Mouse (Mus musculus) G1E (cell line): Measurements from ENCODE around the gene Dlx3. TPM values are rescaled to one million over a fixed set of nuclear protein-coding genes. Genes with fewer than 3 reads are reported as not detected.

ENCODE experiments used
- ATAC-seq: 2 replicates; pipeline ENCODE4 v1.8.0; 2016; ENCODE audit warnings: mild to moderate bottlenecking; ENCODE audit not compliant: insufficient number of reproducible peaks, poor library complexity, low FRiP score, severe bottlenecking; ENCODE audit errors: extremely low read depth
- DNase-seq: peaks from one replicate; pipeline ENCODE4 v3.0.0; 2012; ENCODE audit warnings: low spot score
- H3K27me3 ChIP-seq: 2 replicates; pipeline ENCODE4 v1.6.1; 2012; ENCODE audit warnings: mild to moderate bottlenecking, low read length, inconsistent platforms; ENCODE audit not compliant: insufficient read depth
- H3K36me3 ChIP-seq: replicated peaks from 2 replicates; pipeline ENCODE3; 2012; ENCODE audit warnings: mild to moderate bottlenecking, inconsistent platforms
- H3K4me1 ChIP-seq: 2 replicates; pipeline ENCODE4 v1.6.1; 2012; ENCODE audit warnings: low read depth, low read length, inconsistent platforms, mixed read lengths; ENCODE audit not compliant: insufficient read depth
- H3K4me3 ChIP-seq: 2 replicates; pipeline ENCODE4 v1.5.1; 2012; ENCODE audit warnings: low read depth, mild to moderate bottlenecking, inconsistent platforms, low read length, moderate library complexity, mixed read lengths
- H3K9me3 ChIP-seq: replicated peaks from 2 replicates; pipeline ENCODE4 v1.6.1; 2012; ENCODE audit warnings: inconsistent platforms
- CTCF ChIP-seq: IDR thresholded peaks from 2 replicates; pipeline ENCODE4 v1.5.1; 2012; ENCODE audit warnings: low read depth, low read length, inconsistent platforms, mixed read lengths
- GATA1 ChIP-seq: IDR thresholded peaks from 2 replicates; pipeline ENCODE4 v1.6.1; 2012; ENCODE audit warnings: borderline replicate concordance, low read length, inconsistent platforms, mixed read lengths
- GATA2 ChIP-seq: IDR thresholded peaks from 2 replicates; pipeline ENCODE4 v1.6.1; 2012; ENCODE audit warnings: low read depth, low read length, inconsistent platforms, borderline replicate concordance
- POLR2AphosphoS5 ChIP-seq: IDR thresholded peaks from 2 replicates; pipeline ENCODE4 v1.6.1; 2012; ENCODE audit warnings: low read depth, low read length, inconsistent platforms; ENCODE audit not compliant: insufficient replicate concordance
- TAL1 ChIP-seq: conservative IDR thresholded peaks from 2 replicates; pipeline ENCODE4 v1.6.1; 2012; ENCODE audit warnings: low read depth, low read length, inconsistent platforms, mixed read lengths
- polyA plus RNA-seq: library from polyadenylated mRNA; stranded (reverse); fragments of >175 nt; gene quantifications from 2 replicates; pipeline ENCODE4 v1.2.3, GENCODE M21; 2012
- total RNA-seq, 2 experiments: library from RNA; stranded (forward) in 1 of 2; stranded (reverse) in 1 of 2; fragments of 200-1000 nt in 1 of 2; fragments of >200 nt in 1 of 2; fragmentation: Nextera tagmentation in 1 of 2; gene quantifications; 2 replicates each; pipeline ENCODE4 v1.2.3; 2014 to 2017

Dlx3 gene
- total and polyA plus RNA-seq, 3 experiments = 0.11 TPM; not detected in 2

- Histone ChIP-seq H3K4me3 (no peak overlapping the region), H3K4me1 (no peaks in the 10 kb centered on the region), H3K9me3 (no peaks in the 10 kb centered on the region), H3K27me3 (peaks cover 10% of the 10 kb centered on the region; the same call in 1 of the 2 replicates), H3K36me3 (no peaks in the 10 kb centered on the region)
- TF ChIP-seq TAL1 = no peak
- TF ChIP-seq POLR2AphosphoS5 = no peak
- no peak for TF ChIP-seq CTCF
- TF ChIP-seq GATA1 = no peak
- TF ChIP-seq GATA2 = no peak
- ATAC-seq (no peak), DNase-seq (no peak)
Measured at GRCm38 (mm10) chr11:95133321-95133720, 13.4 kb downstream of the Dlx3 start.

DNA sequence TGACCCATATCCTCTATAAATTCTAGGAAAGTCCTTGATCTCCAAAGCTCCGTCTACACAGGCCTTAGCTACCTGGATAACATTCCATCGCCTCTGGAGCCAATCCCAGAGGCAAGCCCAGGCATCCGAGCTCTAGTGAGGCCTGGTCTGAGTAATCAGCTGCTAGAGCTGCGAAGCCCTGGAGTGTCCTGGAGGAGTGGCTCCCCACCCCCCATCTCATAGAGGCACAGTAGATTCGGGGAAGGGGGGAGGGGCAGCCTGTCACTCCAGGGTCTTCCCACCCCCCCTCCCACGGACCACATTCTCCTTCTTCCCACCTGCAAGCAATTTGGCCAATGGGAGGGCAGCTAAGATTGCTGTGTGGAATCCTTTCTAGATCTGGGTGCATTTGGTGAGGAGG, 17.4 kb downstream of the Dlx3 start:
- TF ChIP-seq GATA2 (no peak), POLR2AphosphoS5 (no peak), TAL1 (no peak), CTCF (no peak), GATA1 (no peak)
- DNase-seq = no peak
- Histone ChIP-seq H3K27me3 (peaks cover 24% of the 10 kb centered on the region), H3K9me3 (no peaks in the 10 kb centered on the region), H3K36me3 (no peaks in the 10 kb centered on the region), H3K4me1 (no peaks in the 10 kb centered on the region), H3K4me3 (no peak overlapping the region)
- no peak for ATAC-seq

DNA sequence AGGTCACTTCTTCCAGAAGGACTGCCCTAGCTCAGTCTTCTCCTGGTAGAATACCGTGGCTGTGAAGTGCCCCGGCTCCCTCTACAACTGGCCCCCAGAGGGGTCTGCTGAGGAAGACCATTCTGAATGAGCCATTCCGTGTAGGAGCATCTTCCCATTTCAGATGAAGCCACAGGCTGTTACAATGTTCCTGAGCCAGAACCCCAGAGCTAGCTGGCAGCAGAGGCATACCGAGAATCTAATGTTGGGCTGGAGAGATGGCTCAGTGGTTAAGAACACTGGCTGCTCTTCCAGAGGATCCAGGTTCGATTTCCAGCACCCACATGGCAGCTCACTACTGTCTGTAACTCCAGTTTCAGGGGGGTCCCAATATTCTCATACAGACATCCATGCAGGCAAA, 20.0 kb downstream of the Dlx3 start:
- H3K27me3 ChIP-seq = peaks cover 31% of the 10 kb centered on the region

GRCm38 (mm10) chr11:95142258-95142657, 22.3 kb downstream of the Dlx3 start:
- ATAC-seq (no peak), DNase-seq (no peak)
- TF ChIP-seq GATA1 (no peak), TAL1 (no peak), CTCF (no peak), POLR2AphosphoS5 (no peak), GATA2 (no peak)
- H3K4me1 ChIP-seq = no peaks in the 10 kb centered on the region; the same call in 1 of the 2 replicates
- peaks cover 44% of the 10 kb centered on the region for H3K27me3 ChIP-seq
- H3K4me3 ChIP-seq = no peak overlapping the region
- H3K36me3 ChIP-seq = no peaks in the 10 kb centered on the region
- H3K9me3 ChIP-seq = no peaks in the 10 kb centered on the region

More for the DNA sequence above, 20.0 kb downstream of the Dlx3 start:
- Histone ChIP-seq H3K9me3 (no peaks in the 10 kb centered on the region), H3K4me3 (no peak overlapping the region), H3K36me3 (no peaks in the 10 kb centered on the region), H3K4me1 (no peaks in the 10 kb centered on the region)
- no peak for ATAC-seq
- TF ChIP-seq CTCF = no peak
- no peak for TF ChIP-seq GATA1
- TF ChIP-seq TAL1 = no peak
- TF ChIP-seq GATA2 = no peak
- TF ChIP-seq POLR2AphosphoS5 = no peak
- DNase-seq = no peak

- H3K36me3 ChIP-seq = no peaks in the 10 kb centered on the region
- H3K27me3 ChIP-seq = peaks cover 44% of the 10 kb centered on the region
- no peak overlapping the region for H3K4me3 ChIP-seq
- TF ChIP-seq TAL1 = no peak
- TF ChIP-seq GATA2 = no peak
- no peak for TF ChIP-seq POLR2AphosphoS5
- no peak for TF ChIP-seq CTCF
- no peak for TF ChIP-seq GATA1
- no peaks in the 10 kb centered on the region for H3K9me3 ChIP-seq
- DNase-seq (no peak), ATAC-seq (no peak)
- no peaks in the 10 kb centered on the region; the same call in 1 of the 2 replicates for H3K4me1 ChIP-seq
Measured at GRCm38 (mm10) chr11:95142980-95143575, 23.2 kb downstream of the Dlx3 start.

DNA sequence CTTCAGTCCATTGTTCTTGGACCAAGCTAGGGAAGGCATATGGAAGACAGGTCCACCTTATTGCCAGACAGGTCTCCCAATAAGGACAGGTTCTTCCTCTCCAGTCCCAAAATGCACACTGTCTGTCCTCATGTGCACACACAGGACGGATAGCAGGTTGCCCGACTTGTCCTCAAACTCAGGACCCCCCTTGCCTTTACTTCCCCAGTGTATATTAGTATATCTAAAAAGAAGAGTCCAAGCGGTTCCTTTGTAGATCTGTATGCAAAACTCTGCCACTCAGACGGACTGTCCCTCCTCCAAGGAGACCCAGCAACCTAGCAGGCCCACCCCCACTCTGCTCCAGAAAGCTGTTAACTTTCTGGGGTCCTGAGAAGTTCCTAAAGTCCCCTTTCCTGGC, 23.7 kb downstream of the Dlx3 start:
- H3K4me1 ChIP-seq = no peaks in the 10 kb centered on the region; the same call in 1 of the 2 replicates
- H3K36me3 ChIP-seq = no peaks in the 10 kb centered on the region
- no peak for DNase-seq
- no peak overlapping the region for H3K4me3 ChIP-seq
- peaks cover 46% of the 10 kb centered on the region for H3K27me3 ChIP-seq
- no peaks in the 10 kb centered on the region for H3K9me3 ChIP-seq
- no peak for ATAC-seq
- TF ChIP-seq GATA1 (no peak), POLR2AphosphoS5 (no peak), TAL1 (no peak), CTCF (no peak), GATA2 (no peak)
